Mouse (Mus musculus): ENCODE data around the gene Tsfm.

- TF ChIP-seq MAZ (IDR thresholded peaks at IDR 0.05; ENCODE audit: low read depth, low read length) (no peak), CTCF (conservative IDR thresholded peaks at IDR 0.05 in 1 of 2, IDR thresholded peaks at IDR 0.05 in 1 of 2; ENCODE audit: low read depth in 2 of 2, low read length in 2 of 2) (no peak), TBP (conservative IDR thresholded peaks at IDR 0.05; ENCODE audit: low read depth, low read length) (no peak), POLR2A (IDR thresholded peaks at IDR 0.05; ENCODE audit: low read depth, low read length) (no peak), EP300 (IDR thresholded peaks at IDR 0.05; ENCODE audit: low read length) (no peak), RCOR1 (conservative IDR thresholded peaks at IDR 0.05; ENCODE audit: low read depth, low read length) (no peak), TCF12 (IDR thresholded peaks at IDR 0.05; ENCODE audit: low read depth, low read length) (no peak), ZKSCAN1 (IDR thresholded peaks at IDR 0.05; ENCODE audit: borderline replicate concordance, low read depth, low read length) (no peak), MYC (IDR thresholded peaks at IDR 0.05; ENCODE audit: low read depth, low read length) (no peak), SIN3A (IDR thresholded peaks at IDR 0.05; ENCODE audit: low read length) (no peak), NRF1 (IDR thresholded peaks at IDR 0.05; ENCODE audit: low read depth, low read length) (no peak)
Observed at GRCm38 (mm10) chr10:127002056-127002455, 28.6 kb downstream of the Tsfm start.

All from CH12.LX (cell line).